ENCODE assay signal across 33 mouse cellular contexts in the genomic region with DNA sequence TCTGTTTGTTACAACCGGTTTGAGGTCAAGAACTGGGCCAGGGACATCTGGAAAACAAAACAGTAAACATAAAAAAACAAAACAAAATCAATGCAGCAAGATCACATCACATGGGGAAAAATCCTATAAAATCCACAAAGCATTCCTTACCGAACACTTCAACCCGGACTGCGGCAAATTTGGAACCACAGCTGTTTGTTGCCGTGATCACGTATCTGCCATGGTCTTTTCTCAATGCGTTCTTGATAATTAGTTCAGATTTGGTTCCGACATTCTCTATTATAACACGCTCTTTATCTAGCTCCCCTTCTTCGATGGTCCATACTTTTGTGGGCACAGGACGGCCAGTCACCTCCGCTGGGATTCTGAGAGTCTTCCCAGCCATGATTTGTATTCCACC.
"Had no signal": no experiment of that assay in that cellular context is flagged by ENCODE, and none has a peak within 500 bp of the region (broad histone marks: within the 10 kb centered on the region; RNA-seq: fewer than 3 reads in every experiment).

No protein-coding gene starts in this region.

- H3K27ac ChIP-seq: heart, embryonic 13.5 days; heart, embryonic 15.5 days; hindbrain, embryonic 10.5 days; hindbrain, embryonic 12.5 days; hindbrain, embryonic 13.5 days; hindbrain, embryonic 14.5 days; hindbrain, embryonic 15.5 days; intestine, embryonic 15.5 days; kidney, embryonic 15.5 days; kidney, postnatal 0 days; layer of hippocampus, adult 2 months; left cerebral cortex, adult 2 months had no signal

- H3K9me3 ChIP-seq: heart, embryonic 12.5 days; heart, embryonic 15.5 days; hindbrain, embryonic 12.5 days; hindbrain, embryonic 15.5 days; intestine, embryonic 15.5 days; kidney, embryonic 15.5 days had no signal

- H3K4me1 ChIP-seq: heart, embryonic 12.5 days; heart, embryonic 13.5 days; heart, embryonic 15.5 days; hindbrain, embryonic 10.5 days; hindbrain, embryonic 12.5 days; hindbrain, embryonic 13.5 days; hindbrain, embryonic 15.5 days; intestine, embryonic 15.5 days; kidney, embryonic 15.5 days had no signal

- ATAC-seq: hindbrain, embryonic 16.5 days; inflammation-experienced regulatory T-cells, adult 6 months; intestine, embryonic 15.5 days; intestine, embryonic 16.5 days; intestine, postnatal 0 days had no signal

- H3K36me3 ChIP-seq: hindbrain, embryonic 10.5 days; hindbrain, embryonic 12.5 days; hindbrain, embryonic 13.5 days; hindbrain, embryonic 15.5 days; intestine, embryonic 15.5 days; kidney, embryonic 15.5 days had no signal

- H3K4me3 ChIP-seq: heart, embryonic 12.5 days; heart, embryonic 13.5 days; heart, embryonic 15.5 days; hindbrain, embryonic 10.5 days; hindbrain, embryonic 12.5 days; hindbrain, embryonic 13.5 days; hindbrain, embryonic 15.5 days; intestine, embryonic 15.5 days; kidney, embryonic 15.5 days; layer of hippocampus, adult 2 months; left cerebral cortex, adult 2 months had no signal

- H3K9ac ChIP-seq: heart, embryonic 12.5 days; heart, embryonic 13.5 days; heart, embryonic 15.5 days; hindbrain, embryonic 12.5 days; hindbrain, embryonic 13.5 days; hindbrain, embryonic 14.5 days; hindbrain, embryonic 15.5 days; intestine, embryonic 15.5 days; kidney, embryonic 15.5 days had no signal

- DNase-seq: heart, postnatal 14 days; heart, postnatal 36 days; heart, postnatal 4 days; kidney, adult 11 months; kidney, adult 18-20 months; kidney, adult 2 months; kidney, adult 8-10 months; kidney, adult 9 months; kidney, postnatal 10 days; kidney, postnatal 14 days; kidney, postnatal 25 days; kidney, postnatal 36 days; kidney, postnatal 4 days; layer of hippocampus, adult 9-11 months; layer of hippocampus, postnatal 36 days had no signal

- H3K4me2 ChIP-seq: heart, embryonic 11.5 days; heart, embryonic 12.5 days; heart, embryonic 13.5 days; heart, embryonic 15.5 days; hindbrain, embryonic 12.5 days; hindbrain, embryonic 13.5 days; hindbrain, embryonic 14.5 days; hindbrain, embryonic 15.5 days; intestine, embryonic 15.5 days; kidney, embryonic 15.5 days had no signal

- H3K27me3 ChIP-seq: heart, embryonic 12.5 days; heart, embryonic 13.5 days; heart, embryonic 15.5 days; hindbrain, embryonic 12.5 days; hindbrain, embryonic 13.5 days; hindbrain, embryonic 15.5 days; intestine, embryonic 15.5 days; kidney, embryonic 15.5 days had no signal
